Mouse (Mus musculus) cortical plate, adult 2 months (tissue): ENCODE data around the gene Spcs2.

Experiments
- CTCF ChIP-seq: fragments of 200-500 bp; IDR thresholded peaks from 2 replicates; pipeline ENCODE4 v1.5.1; 2011; ENCODE audit warnings: mild to moderate bottlenecking, control low read depth, low read length; ENCODE audit not compliant: insufficient read depth; ENCODE audit errors: extremely low read depth
- POLR2A ChIP-seq: fragments of 200-500 bp; IDR thresholded peaks from 2 replicates; pipeline ENCODE4 v1.6.1; 2011; ENCODE audit warnings: mild to moderate bottlenecking, low read length, control low read depth; ENCODE audit not compliant: insufficient read depth; ENCODE audit errors: extremely low read depth

DNA sequence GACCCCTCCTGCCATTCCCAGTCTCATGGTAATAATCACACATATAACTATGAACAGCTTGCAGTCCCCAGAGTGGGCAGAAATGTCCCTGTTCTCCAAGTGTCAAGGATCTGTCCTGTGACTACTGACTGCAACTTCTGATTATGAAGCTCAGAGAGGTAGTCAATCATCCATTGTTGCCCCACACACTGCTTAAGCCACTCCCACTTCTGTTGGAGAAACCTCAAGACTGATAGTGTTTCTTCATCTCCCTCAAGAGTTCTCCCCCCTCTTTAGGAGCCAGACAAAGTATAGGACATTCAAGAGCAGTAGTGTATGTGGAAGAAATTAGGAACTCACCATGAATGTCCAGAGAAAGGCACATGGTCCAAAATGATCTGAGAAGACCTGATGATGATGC, 24.5 kb upstream of the Spcs2 start:
- TF ChIP-seq CTCF = no peak
- no peak for TF ChIP-seq POLR2A
